Mouse (Mus musculus): ENCODE data around the gene Vmn2r18. TPM values are rescaled to one million over a fixed set of nuclear protein-coding genes. Genes with fewer than 3 reads are reported as not detected.

Vmn2r18 gene
- polyA plus RNA-seq (2016; fragmentation: Nextera tagmentation; extraction: Ambion mirVana), result 0.10 and 0.21 TPM in 2 replicates

- 90% methylated on average over 3 of the region's 3 CpGs for WGBS
- no peak within 1 kb of the TSS for H3K27ac ChIP-seq
- no peak within 1 kb of the TSS for H3K4me3 ChIP-seq (replicated peaks)
- no peaks in the 10 kb centered on the region for H3K27me3 ChIP-seq
- no peak within 1 kb of the TSS for H3K9ac ChIP-seq
- H3K4me2 ChIP-seq, result no peak within 1 kb of the TSS
- no peaks in the 10 kb centered on the region for H3K9me3 ChIP-seq
- ATAC-seq (ENCODE audit: low FRiP score), result no peak
- no peaks in the 10 kb centered on the region for H3K36me3 ChIP-seq (replicated peaks)
- H3K4me1 ChIP-seq, result no peaks in the 10 kb centered on the region
Measured at GRCm38 (mm10) chr5:151605921-151606320, at the start of gene Vmn2r18. Vmn2r18 (minus strand) TSS chr5:151606021.

- Histone ChIP-seq H3K9me3 (no peaks in the 10 kb centered on the region), H3K4me2 (peak overlapping the region; percentile 69), H3K4me1 (peaks cover 12% of the 10 kb centered on the region), H3K9ac (no peak overlapping the region), H3K36me3 (replicated peaks) (peaks cover 32% of the 10 kb centered on the region), H3K4me3 (replicated peaks) (no peak overlapping the region), H3K27ac (peak overlapping the region; percentile 85), H3K27me3 (no peaks in the 10 kb centered on the region)
- 0 out of 2 replicates have a peak, but pooled peaks have one; percentile 4 for ATAC-seq (ENCODE audit: low FRiP score)
- 64% methylated on average over 3 of the region's 3 CpGs for WGBS
Measured at GRCm38 (mm10) chr5:151651411-151651784, 45.6 kb upstream of the Vmn2r18 start.

GRCm38 (mm10) chr5:151650700-151651410 is 45.0 kb upstream of the Vmn2r18 start, which contains the start of gene Rfc3:
Rfc3 (minus strand) TSS chr5:151651242.
- ATAC-seq (ENCODE audit: low FRiP score), result peak; percentile 99

GRCm38 (mm10) chr5:151644845-151645244 is 39.0 kb upstream of the Vmn2r18 start:
- ATAC-seq (ENCODE audit: low FRiP score), result no peak
- peaks cover 95% of the 10 kb centered on the region for H3K36me3 ChIP-seq (replicated peaks)
- peaks cover 7% of the 10 kb centered on the region for H3K4me1 ChIP-seq

More at GRCm38 (mm10) chr5:151650700-151651410, 45.0 kb upstream of the Vmn2r18 start, which contains the start of gene Rfc3:
- peaks cover 12% of the 10 kb centered on the region for H3K4me1 ChIP-seq
- peak within 1 kb of the TSS; percentile 86 for H3K9ac ChIP-seq
- H3K27ac ChIP-seq, result peak within 1 kb of the TSS; percentile 85
- no peaks in the 10 kb centered on the region for H3K27me3 ChIP-seq
- peaks cover 37% of the 10 kb centered on the region for H3K36me3 ChIP-seq (replicated peaks)
- no peaks in the 10 kb centered on the region for H3K9me3 ChIP-seq
- H3K4me2 ChIP-seq, result peak within 1 kb of the TSS; percentile 69
- under 1% methylated on average over 42 of the region's 42 CpGs for WGBS
- H3K4me3 ChIP-seq (replicated peaks), result peak within 1 kb of the TSS; percentile 76

GRCm38 (mm10) chr5:151642867-151643266 is 37.0 kb upstream of the Vmn2r18 start:
- H3K27me3 ChIP-seq, result no peaks in the 10 kb centered on the region
- no peaks in the 10 kb centered on the region for H3K4me1 ChIP-seq
- no peak overlapping the region for H3K4me3 ChIP-seq (replicated peaks)
- no peak for ATAC-seq (ENCODE audit: low FRiP score)
- H3K4me2 ChIP-seq, result no peak overlapping the region
- WGBS, result 93% methylated on average over 5 of the region's 5 CpGs
- H3K9ac ChIP-seq, result no peak overlapping the region
- H3K27ac ChIP-seq, result no peak overlapping the region
- H3K36me3 ChIP-seq (replicated peaks), result peaks cover 79% of the 10 kb centered on the region
- H3K9me3 ChIP-seq, result no peaks in the 10 kb centered on the region

More at GRCm38 (mm10) chr5:151644845-151645244, 39.0 kb upstream of the Vmn2r18 start:
- Histone ChIP-seq H3K9me3 (no peaks in the 10 kb centered on the region), H3K4me3 (replicated peaks) (no peak overlapping the region), H3K9ac (no peak overlapping the region), H3K27ac (no peak overlapping the region), H3K4me2 (no peak overlapping the region), H3K27me3 (no peaks in the 10 kb centered on the region)
- WGBS, result 94% methylated on average over 7 of the region's 7 CpGs

- H3K27ac ChIP-seq, result no peak overlapping the region
- H3K4me1 ChIP-seq, result no peaks in the 10 kb centered on the region
- peaks cover 71% of the 10 kb centered on the region for H3K36me3 ChIP-seq (replicated peaks)
- no peak overlapping the region for H3K4me3 ChIP-seq (replicated peaks)
- no peak overlapping the region for H3K9ac ChIP-seq
- no peaks in the 10 kb centered on the region for H3K27me3 ChIP-seq
- H3K4me2 ChIP-seq, result no peak overlapping the region
- no peaks in the 10 kb centered on the region for H3K9me3 ChIP-seq
- 0 out of 2 replicates have a peak, but pooled peaks have one; percentile 9 for ATAC-seq (ENCODE audit: low FRiP score)
- 100% methylated on average over 1 of the region's 1 CpGs for WGBS
Measured at GRCm38 (mm10) chr5:151642102-151642501, 36.3 kb upstream of the Vmn2r18 start.

GRCm38 (mm10) chr5:151601696-151602095 is 4.1 kb downstream of the Vmn2r18 start:
- no peak overlapping the region for H3K4me2 ChIP-seq
- no peak overlapping the region for H3K9ac ChIP-seq
- WGBS, result 56% methylated on average over 1 of the region's 1 CpGs
- no peaks in the 10 kb centered on the region for H3K9me3 ChIP-seq
- H3K4me3 ChIP-seq (replicated peaks), result no peak overlapping the region
- no peaks in the 10 kb centered on the region for H3K36me3 ChIP-seq (replicated peaks)
- no peak for ATAC-seq (ENCODE audit: low FRiP score)
- no peaks in the 10 kb centered on the region for H3K27me3 ChIP-seq
- H3K4me1 ChIP-seq, result no peaks in the 10 kb centered on the region
- no peak overlapping the region for H3K27ac ChIP-seq

Other genes with a start within 250 kb of the Vmn2r18 start
- gene Gm42906, start 177.9 kb downstream of the Vmn2r18 start, polyA plus RNA-seq (2016; fragmentation: Nextera tagmentation; extraction: Ambion mirVana), result not detected in 2 replicates
- gene Rfc3, start 45.2 kb upstream of the Vmn2r18 start, polyA plus RNA-seq (2016; fragmentation: Nextera tagmentation; extraction: Ambion mirVana), result 126 and 130 TPM in 2 replicates